Mouse (Mus musculus): Measurements from ENCODE around the gene Gnptab. TPM values are rescaled to one million over a fixed set of nuclear protein-coding genes. Genes with fewer than 3 reads are reported as not detected.

Gnptab gene
- total and polyA plus RNA-seq, 3 experiments: 14.2 to 24.1 TPM; not detected in 1

DNA sequence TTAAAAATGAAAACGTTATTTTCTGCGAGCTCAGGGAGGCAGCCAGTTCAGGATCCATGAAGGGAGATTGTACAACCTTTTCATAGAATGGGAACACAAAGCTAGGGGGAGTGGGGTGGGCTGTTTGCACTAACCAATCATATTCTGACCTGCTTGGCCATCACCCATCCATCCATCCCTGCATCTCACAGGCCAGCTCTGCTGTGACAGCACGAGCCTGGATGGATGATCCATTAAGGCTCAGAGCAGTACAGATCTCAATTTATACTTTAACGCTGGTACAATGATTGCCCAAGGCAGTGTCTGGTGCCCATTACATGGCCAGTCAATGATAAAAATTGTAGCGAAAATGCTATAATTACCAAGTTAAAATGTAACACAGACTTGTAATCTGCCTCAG lies 48.0 kb downstream of the Gnptab start:
- H3K27ac ChIP-seq (ENCODE audit: control insufficient read depth, low read depth, low read length): no peak overlapping the region
- no peak for DNase-seq (ENCODE audit: low read depth, low spot score)
- H3K4me1 ChIP-seq (ENCODE audit: control insufficient read depth in 1 of 2, insufficient read depth in 2 of 2, low read length in 2 of 2): peaks cover 3 to 7% of the 10 kb centered on the region in 2 experiments; a peak in 2 of 4 replicates
- no peak overlapping the region for H3K4me3 ChIP-seq (ENCODE audit: control insufficient read depth in 1 of 2, insufficient read depth in 1 of 2, low read depth in 2 of 2, low read length in 2 of 2)
- no peaks in the 10 kb centered on the region for H3K79me2 ChIP-seq (ENCODE audit: control insufficient read depth, insufficient read depth, low read length, poor library complexity)
- no peak overlapping the region for H3K9ac ChIP-seq (ENCODE audit: control insufficient read depth, low read depth, low read length, poor library complexity, severe bottlenecking)
- no peaks in the 10 kb centered on the region for H3K27me3 ChIP-seq (ENCODE audit: control insufficient read depth in 1 of 2, insufficient read depth in 2 of 2, low read length in 2 of 2)
- no peak for TF ChIP-seq BHLHE40 (IDR thresholded peaks at IDR 0.05; ENCODE audit: borderline replicate concordance, low read depth, low read length)
- no peak for TF ChIP-seq NRF1 (IDR thresholded peaks at IDR 0.05; ENCODE audit: insufficient read depth, low read depth, low read length, poor library complexity, severe bottlenecking)
- peaks cover 9 to 13% of the 10 kb centered on the region in 2 experiments for H3K36me3 ChIP-seq (ENCODE audit: control insufficient read depth in 1 of 2, insufficient read depth in 2 of 2, low read length in 2 of 2)
- H3K9me3 ChIP-seq (replicated peaks; ENCODE audit: insufficient read depth, low read length): no peaks in the 10 kb centered on the region

- Histone ChIP-seq H3K4me1 (ENCODE audit: control insufficient read depth in 1 of 2, insufficient read depth in 2 of 2, low read length in 2 of 2) (peaks cover 3 to 7% of the 10 kb centered on the region in 2 experiments; a peak in 2 of 4 replicates), H3K27me3 (ENCODE audit: control insufficient read depth in 1 of 2, insufficient read depth in 2 of 2, low read length in 2 of 2) (no peaks in the 10 kb centered on the region), H3K4me3 (ENCODE audit: control insufficient read depth in 1 of 2, insufficient read depth in 1 of 2, low read depth in 2 of 2, low read length in 2 of 2) (no peak overlapping the region), H3K27ac (ENCODE audit: control insufficient read depth, low read depth, low read length) (no peak overlapping the region), H3K9ac (ENCODE audit: control insufficient read depth, low read depth, low read length, poor library complexity, severe bottlenecking) (no peak overlapping the region), H3K36me3 (ENCODE audit: control insufficient read depth in 1 of 2, insufficient read depth in 2 of 2, low read length in 2 of 2) (peaks cover 9 to 13% of the 10 kb centered on the region in 2 experiments), H3K9me3 (replicated peaks; ENCODE audit: insufficient read depth, low read length) (no peaks in the 10 kb centered on the region), H3K79me2 (ENCODE audit: control insufficient read depth, insufficient read depth, low read length, poor library complexity) (no peaks in the 10 kb centered on the region)
- no peak for DNase-seq (ENCODE audit: low read depth, low spot score)
- no peak for TF ChIP-seq CHD2 (IDR thresholded peaks at IDR 0.05; ENCODE audit: low read length)
- TF ChIP-seq NRF1 (IDR thresholded peaks at IDR 0.05; ENCODE audit: insufficient read depth, low read depth, low read length, poor library complexity, severe bottlenecking): no peak
- TF ChIP-seq MEF2A (IDR thresholded peaks at IDR 0.05; ENCODE audit: extremely low read depth, insufficient replicate concordance, low read depth, low read length, poor library complexity, severe bottlenecking): no peak
- no peak for TF ChIP-seq POLR2A (IDR thresholded peaks at IDR 0.05; ENCODE audit: control insufficient read depth in 1 of 2, insufficient read depth in 1 of 2, low read depth in 1 of 2, low read length in 2 of 2, poor library complexity in 1 of 2)
- no peak for TF ChIP-seq UBTF (IDR thresholded peaks at IDR 0.05; ENCODE audit: borderline replicate concordance, insufficient read depth, low read depth, low read length)
- TF ChIP-seq EP300 (IDR thresholded peaks at IDR 0.05; ENCODE audit: low read depth in 1 of 2, low read length in 2 of 2): no peak
- TF ChIP-seq ZKSCAN1 (IDR thresholded peaks at IDR 0.05; ENCODE audit: low read depth, low read length): no peak
- no peak for TF ChIP-seq MAFK (IDR thresholded peaks at IDR 0.05; ENCODE audit: borderline replicate concordance, low read depth, low read length)
Measured at GRCm38 (mm10) chr10:88427998-88428397, 49.1 kb downstream of the Gnptab start.

DNA sequence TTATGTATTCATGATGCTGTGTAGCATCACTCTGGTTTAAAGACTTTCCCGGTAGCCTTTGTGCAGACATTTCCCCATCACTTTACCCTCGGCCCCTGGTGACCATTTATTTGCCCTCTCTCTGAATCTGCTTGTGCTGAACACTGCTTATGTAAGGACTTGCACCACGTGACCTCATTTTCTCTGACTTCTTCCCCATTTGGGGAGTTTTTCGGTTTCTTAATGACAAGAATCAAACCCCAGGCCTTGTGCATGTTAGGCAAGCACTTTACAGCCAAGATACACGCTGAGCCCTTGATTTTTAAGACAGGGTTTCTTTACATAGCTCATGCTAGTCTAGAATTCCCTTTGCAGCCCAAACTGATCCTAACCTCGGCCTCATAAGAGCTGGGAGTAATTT lies 62.3 kb downstream of the Gnptab start:
- no peak for TF ChIP-seq SIN3A (IDR thresholded peaks at IDR 0.05; ENCODE audit: low read length)
- TF ChIP-seq POLR2AphosphoS5 (IDR thresholded peaks at IDR 0.05; ENCODE audit: borderline replicate concordance, low read depth, low read length): no peak
- no peak for TF ChIP-seq MXI1 (IDR thresholded peaks at IDR 0.05; ENCODE audit: low read depth, low read length)
- no peak for TF ChIP-seq CHD1 (IDR thresholded peaks at IDR 0.05; ENCODE audit: low read depth, low read length)
- TF ChIP-seq USF1 (IDR thresholded peaks at IDR 0.05; ENCODE audit: low read depth, low read length): no peak
- TF ChIP-seq GATA1 (IDR thresholded peaks at IDR 0.05; ENCODE audit: low read depth, low read length): no peak
- no peak for TF ChIP-seq HCFC1 (IDR thresholded peaks at IDR 0.05; ENCODE audit: low read depth, low read length)
- no peak for TF ChIP-seq SMC3 (IDR thresholded peaks at IDR 0.05; ENCODE audit: low read depth, low read length)
- TF ChIP-seq EP300 (IDR thresholded peaks at IDR 0.05; ENCODE audit: low read depth in 1 of 2, low read length in 2 of 2): no peak
- no peak for TF ChIP-seq MEF2A (IDR thresholded peaks at IDR 0.05; ENCODE audit: extremely low read depth, insufficient replicate concordance, low read depth, low read length, poor library complexity, severe bottlenecking)
- TF ChIP-seq MYB (IDR thresholded peaks at IDR 0.05; ENCODE audit: low read depth, low read length): no peak
- no peak for TF ChIP-seq UBTF (IDR thresholded peaks at IDR 0.05; ENCODE audit: borderline replicate concordance, insufficient read depth, low read depth, low read length)
- TF ChIP-seq POLR2AphosphoS2 (IDR thresholded peaks at IDR 0.05; ENCODE audit: low read length): no peak
- no peak for TF ChIP-seq MAX (IDR thresholded peaks at IDR 0.05; ENCODE audit: low read length)
- no peak for TF ChIP-seq RCOR1 (IDR thresholded peaks at IDR 0.05; ENCODE audit: low read depth, low read length)
- no peak for TF ChIP-seq NRF1 (IDR thresholded peaks at IDR 0.05; ENCODE audit: insufficient read depth, low read depth, low read length, poor library complexity, severe bottlenecking)
- no peak for DNase-seq (ENCODE audit: low read depth, low spot score)
- H3K9ac ChIP-seq (ENCODE audit: control insufficient read depth, low read depth, low read length, poor library complexity, severe bottlenecking): no peak overlapping the region
- H3K36me3 ChIP-seq (ENCODE audit: control insufficient read depth in 1 of 2, insufficient read depth in 2 of 2, low read length in 2 of 2): peaks cover 0 to 13% of the 10 kb centered on the region in 2 experiments; a peak in 2 of 4 replicates
- no peak overlapping the region for H3K27ac ChIP-seq (ENCODE audit: control insufficient read depth, low read depth, low read length)
- H3K79me2 ChIP-seq (ENCODE audit: control insufficient read depth, insufficient read depth, low read length, poor library complexity): no peaks in the 10 kb centered on the region
- H3K27me3 ChIP-seq (ENCODE audit: control insufficient read depth in 1 of 2, insufficient read depth in 2 of 2, low read length in 2 of 2): no peaks in the 10 kb centered on the region
- H3K4me1 ChIP-seq (ENCODE audit: control insufficient read depth in 1 of 2, insufficient read depth in 2 of 2, low read length in 2 of 2): no peaks in the 10 kb centered on the region
- no peaks in the 10 kb centered on the region for H3K9me3 ChIP-seq (replicated peaks; ENCODE audit: insufficient read depth, low read length)
- H3K4me3 ChIP-seq (ENCODE audit: control insufficient read depth in 1 of 2, insufficient read depth in 1 of 2, low read depth in 2 of 2, low read length in 2 of 2): no peak overlapping the region
